Mouse (Mus musculus): ENCODE data around the gene Sh3bgrl. TPM values are rescaled to one million over a fixed set of nuclear protein-coding genes. Genes with fewer than 3 reads are reported as not detected.

Sh3bgrl gene
- polyA plus RNA-seq, 1 experiment, result 18.5 TPM

- Histone ChIP-seq H3ac (ENCODE audit: control insufficient read depth, insufficient read length) (no peak overlapping the region), H3K79me2 (ENCODE audit: control insufficient read depth, insufficient read depth) (peaks cover 58% of the 10 kb centered on the region), H3K36me3 (ENCODE audit: control insufficient read depth, insufficient read depth) (no peaks in the 10 kb centered on the region), H3K4me2 (ENCODE audit: low read depth) (no peak overlapping the region), H3K4me3 (no peak overlapping the region), H3K27me3 (ENCODE audit: control insufficient read depth, insufficient read depth, insufficient read length) (no peaks in the 10 kb centered on the region)
- TF ChIP-seq REST (IDR thresholded peaks at IDR 0.05; ENCODE audit: insufficient read depth, insufficient read length) (no peak), E2F4 (IDR thresholded peaks at IDR 0.05; ENCODE audit: insufficient read depth) (no peak), SRF (IDR thresholded peaks at IDR 0.05; ENCODE audit: control insufficient read depth, insufficient read length, low read depth) (no peak), MYOG (IDR thresholded peaks at IDR 0.05; ENCODE audit: control insufficient read depth in 1 of 3, insufficient read depth in 1 of 3, insufficient read length in 2 of 3, low read depth in 2 of 3) (no peak), TCF3 (IDR thresholded peaks at IDR 0.05; ENCODE audit: insufficient read length, low read depth) (no peak), MYOD1 (IDR thresholded peaks at IDR 0.05; ENCODE audit: control insufficient read depth in 1 of 3, insufficient read length in 2 of 3, low read depth in 2 of 3) (no peak), POLR2AphosphoS2 (IDR thresholded peaks at IDR 0.05; ENCODE audit: insufficient read length, low read depth) (no peak), TCF12 (IDR thresholded peaks at IDR 0.05; ENCODE audit: insufficient read depth, poor library complexity, severe bottlenecking) (no peak), USF1 (IDR thresholded peaks at IDR 0.05; ENCODE audit: low read depth) (no peak)
Measured at GRCm38 (mm10) chrX:109132463-109132862, 37.3 kb downstream of the Sh3bgrl start.

GRCm38 (mm10) chrX:109133500-109133899, 38.3 kb downstream of the Sh3bgrl start:
- H3K4me2 ChIP-seq (ENCODE audit: low read depth), result peak overlapping the region; percentile 5
- TF ChIP-seq TCF12 (IDR thresholded peaks at IDR 0.05; ENCODE audit: insufficient read depth, poor library complexity, severe bottlenecking) (no peak), TCF3 (IDR thresholded peaks at IDR 0.05; ENCODE audit: insufficient read length, low read depth) (no peak), MYOD1 (IDR thresholded peaks at IDR 0.05; ENCODE audit: control insufficient read depth in 1 of 3, insufficient read length in 2 of 3, low read depth in 2 of 3) (no peak), MYOG (IDR thresholded peaks at IDR 0.05; ENCODE audit: control insufficient read depth in 1 of 3, insufficient read depth in 1 of 3, insufficient read length in 2 of 3, low read depth in 2 of 3) (no peak)
- no peaks in the 10 kb centered on the region for H3K27me3 ChIP-seq (ENCODE audit: control insufficient read depth, insufficient read depth, insufficient read length)
- H3ac ChIP-seq (ENCODE audit: control insufficient read depth, insufficient read length), result no peak overlapping the region
- H3K79me2 ChIP-seq (ENCODE audit: control insufficient read depth, insufficient read depth), result peaks cover 57% of the 10 kb centered on the region
- H3K4me3 ChIP-seq, result no peak overlapping the region
- no peaks in the 10 kb centered on the region for H3K36me3 ChIP-seq (ENCODE audit: control insufficient read depth, insufficient read depth)

GRCm38 (mm10) chrX:109136306-109136705, 41.1 kb downstream of the Sh3bgrl start:
- Histone ChIP-seq H3K79me2 (ENCODE audit: control insufficient read depth, insufficient read depth) (peaks cover 48% of the 10 kb centered on the region), H3K27me3 (ENCODE audit: control insufficient read depth, insufficient read depth, insufficient read length) (no peaks in the 10 kb centered on the region), H3K36me3 (ENCODE audit: control insufficient read depth, insufficient read depth) (no peaks in the 10 kb centered on the region), H3K4me2 (ENCODE audit: low read depth) (peak overlapping the region; percentile 3), H3ac (ENCODE audit: control insufficient read depth, insufficient read length) (no peak overlapping the region), H3K4me3 (no peak overlapping the region)
- no peak for TF ChIP-seq POLR2AphosphoS2 (IDR thresholded peaks at IDR 0.05; ENCODE audit: insufficient read length, low read depth)
- no peak for TF ChIP-seq E2F4 (IDR thresholded peaks at IDR 0.05; ENCODE audit: insufficient read depth)
- no peak for TF ChIP-seq MAX (IDR thresholded peaks at IDR 0.05; ENCODE audit: low read depth)
- TF ChIP-seq POLR2A (IDR thresholded peaks at IDR 0.05; ENCODE audit: insufficient read length, low read depth), result no peak
- no peak for TF ChIP-seq CEBPB (IDR thresholded peaks at IDR 0.05; ENCODE audit: insufficient read depth, poor library complexity, severe bottlenecking)
- no peak for TF ChIP-seq USF1 (IDR thresholded peaks at IDR 0.05; ENCODE audit: low read depth)
- no peak for TF ChIP-seq REST (IDR thresholded peaks at IDR 0.05; ENCODE audit: insufficient read depth, insufficient read length)
- no peak for TF ChIP-seq TCF12 (IDR thresholded peaks at IDR 0.05; ENCODE audit: insufficient read depth, poor library complexity, severe bottlenecking)
- no peak for TF ChIP-seq SRF (IDR thresholded peaks at IDR 0.05; ENCODE audit: control insufficient read depth, insufficient read length, low read depth)
- no peak for TF ChIP-seq TCF3 (IDR thresholded peaks at IDR 0.05; ENCODE audit: insufficient read length, low read depth)
- no peak for TF ChIP-seq MYOG (IDR thresholded peaks at IDR 0.05; ENCODE audit: control insufficient read depth in 1 of 3, insufficient read depth in 1 of 3, insufficient read length in 2 of 3, low read depth in 2 of 3)
- no peak for TF ChIP-seq MYOD1 (IDR thresholded peaks at IDR 0.05; ENCODE audit: control insufficient read depth in 1 of 3, insufficient read length in 2 of 3, low read depth in 2 of 3)

GRCm38 (mm10) chrX:109136820-109137219, 41.7 kb downstream of the Sh3bgrl start:
- H3K4me2 ChIP-seq (ENCODE audit: low read depth), result peak overlapping the region; percentile 3
- TF ChIP-seq REST (IDR thresholded peaks at IDR 0.05; ENCODE audit: insufficient read depth, insufficient read length), result no peak
- TF ChIP-seq POLR2AphosphoS2 (IDR thresholded peaks at IDR 0.05; ENCODE audit: insufficient read length, low read depth), result no peak
- no peak for TF ChIP-seq CEBPB (IDR thresholded peaks at IDR 0.05; ENCODE audit: insufficient read depth, poor library complexity, severe bottlenecking)
- no peak for TF ChIP-seq SRF (IDR thresholded peaks at IDR 0.05; ENCODE audit: control insufficient read depth, insufficient read length, low read depth)
- no peak for TF ChIP-seq TCF3 (IDR thresholded peaks at IDR 0.05; ENCODE audit: insufficient read length, low read depth)
- no peak for TF ChIP-seq MYOG (IDR thresholded peaks at IDR 0.05; ENCODE audit: control insufficient read depth in 1 of 3, insufficient read depth in 1 of 3, insufficient read length in 2 of 3, low read depth in 2 of 3)
- no peaks in the 10 kb centered on the region for H3K36me3 ChIP-seq (ENCODE audit: control insufficient read depth, insufficient read depth)
- H3K79me2 ChIP-seq (ENCODE audit: control insufficient read depth, insufficient read depth), result peaks cover 53% of the 10 kb centered on the region
- H3ac ChIP-seq (ENCODE audit: control insufficient read depth, insufficient read length), result no peak overlapping the region
- H3K4me3 ChIP-seq, result no peak overlapping the region
- H3K27me3 ChIP-seq (ENCODE audit: control insufficient read depth, insufficient read depth, insufficient read length), result no peaks in the 10 kb centered on the region

- Histone ChIP-seq H3K4me2 (ENCODE audit: low read depth) (no peak overlapping the region), H3K4me3 (no peak overlapping the region), H3ac (ENCODE audit: control insufficient read depth, insufficient read length) (no peak overlapping the region), H3K79me2 (ENCODE audit: control insufficient read depth, insufficient read depth) (peaks cover 53% of the 10 kb centered on the region), H3K36me3 (ENCODE audit: control insufficient read depth, insufficient read depth) (no peaks in the 10 kb centered on the region), H3K27me3 (ENCODE audit: control insufficient read depth, insufficient read depth, insufficient read length) (no peaks in the 10 kb centered on the region)
- TF ChIP-seq TCF3 (IDR thresholded peaks at IDR 0.05; ENCODE audit: insufficient read length, low read depth) (no peak), E2F4 (IDR thresholded peaks at IDR 0.05; ENCODE audit: insufficient read depth) (no peak), MAX (IDR thresholded peaks at IDR 0.05; ENCODE audit: low read depth) (no peak)
Measured at GRCm38 (mm10) chrX:109137295-109137694, 42.1 kb downstream of the Sh3bgrl start.

Data from myocyte (in vitro differentiated cells).